Mouse (Mus musculus): ENCODE results near the gene Dgkq.

- TF ChIP-seq GATA1 (IDR thresholded peaks at IDR 0.05; ENCODE audit: low read length), result no peak
- TF ChIP-seq TAL1 (IDR thresholded peaks at IDR 0.05; ENCODE audit: low read length), result no peak
Observed at GRCm38 (mm10) chr5:108678296-108678854, 8.9 kb upstream of the Dgkq start.
